Mouse (Mus musculus) adrenal gland, postnatal 4 days (tissue): ENCODE measurements around the gene Map7. TPM values are rescaled to one million over a fixed set of nuclear protein-coding genes. Genes with fewer than 3 reads are reported as not detected.
A peak's percentile ranks its signal among the peaks of the same experiment; 100 is the strongest.

Source experiments
- DNase-seq, 2 experiments: peaks; one replicate each; pipeline ENCODE4 v3.0.0; 2021 to 2022; ENCODE audit warnings: low spot score in 2 of 2, mixed read lengths in 2 of 2
- total RNA-seq, 2 experiments: library from RNA; stranded (reverse); gene quantifications; 2 replicates each; pipeline ENCODE4 v1.2.3; 2021

The Map7 gene
- total RNA-seq, 2 experiments from 2014 or later, result 34.3 to 44.6 TPM

DNA sequence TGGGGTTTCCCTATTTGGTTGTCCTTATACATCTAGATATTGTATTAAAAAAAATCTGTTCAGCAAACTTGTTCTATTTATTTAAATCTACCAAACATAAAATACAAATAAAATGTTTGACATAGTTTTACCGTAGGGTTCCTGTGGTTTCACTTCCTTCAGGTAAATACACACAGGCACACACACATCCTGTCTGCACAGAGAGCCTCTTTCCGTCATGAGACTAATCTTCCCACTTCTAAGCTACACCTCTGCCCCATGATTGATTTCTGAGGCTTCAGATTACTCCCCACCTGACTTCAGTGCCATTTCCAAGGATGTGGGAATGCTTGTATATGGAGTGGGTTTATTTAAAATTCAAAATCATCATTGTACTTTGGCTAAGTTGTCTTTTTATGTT, 133.2 kb downstream of the Map7 start:
- DNase-seq, result no peak

DNA sequence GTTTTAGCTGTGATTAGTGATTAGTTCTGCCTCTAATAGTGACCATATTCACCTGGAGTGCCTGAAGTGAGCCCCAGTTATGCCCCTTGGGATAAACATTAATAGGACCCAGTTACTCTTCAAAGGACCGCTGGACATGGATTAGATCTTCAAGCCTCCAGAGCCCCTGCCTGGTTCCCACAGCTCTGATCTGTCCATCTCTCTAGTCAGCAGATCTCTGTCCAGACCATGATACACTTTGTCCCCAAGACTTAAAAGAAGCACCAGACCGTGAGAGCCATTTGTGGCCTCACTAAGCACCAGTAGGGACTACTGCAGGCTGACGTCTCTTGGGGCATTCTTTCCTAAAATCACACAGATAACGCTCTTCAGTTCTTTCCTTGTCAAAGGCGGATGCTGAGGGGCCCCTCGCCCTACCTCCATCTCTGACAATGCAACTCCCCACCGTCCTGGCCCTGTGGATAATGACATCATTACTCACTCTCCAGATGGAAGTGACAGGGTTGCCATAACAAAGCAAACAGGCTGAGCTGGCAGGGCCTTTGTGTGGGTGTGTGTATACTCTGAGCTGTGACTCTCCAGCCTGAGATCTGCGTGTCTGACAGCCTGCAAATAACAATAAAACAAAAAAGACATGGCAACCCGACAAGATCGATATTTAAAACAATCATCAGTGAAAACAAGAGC, 137.2 kb downstream of the Map7 start:
- no peak for DNase-seq

DNA sequence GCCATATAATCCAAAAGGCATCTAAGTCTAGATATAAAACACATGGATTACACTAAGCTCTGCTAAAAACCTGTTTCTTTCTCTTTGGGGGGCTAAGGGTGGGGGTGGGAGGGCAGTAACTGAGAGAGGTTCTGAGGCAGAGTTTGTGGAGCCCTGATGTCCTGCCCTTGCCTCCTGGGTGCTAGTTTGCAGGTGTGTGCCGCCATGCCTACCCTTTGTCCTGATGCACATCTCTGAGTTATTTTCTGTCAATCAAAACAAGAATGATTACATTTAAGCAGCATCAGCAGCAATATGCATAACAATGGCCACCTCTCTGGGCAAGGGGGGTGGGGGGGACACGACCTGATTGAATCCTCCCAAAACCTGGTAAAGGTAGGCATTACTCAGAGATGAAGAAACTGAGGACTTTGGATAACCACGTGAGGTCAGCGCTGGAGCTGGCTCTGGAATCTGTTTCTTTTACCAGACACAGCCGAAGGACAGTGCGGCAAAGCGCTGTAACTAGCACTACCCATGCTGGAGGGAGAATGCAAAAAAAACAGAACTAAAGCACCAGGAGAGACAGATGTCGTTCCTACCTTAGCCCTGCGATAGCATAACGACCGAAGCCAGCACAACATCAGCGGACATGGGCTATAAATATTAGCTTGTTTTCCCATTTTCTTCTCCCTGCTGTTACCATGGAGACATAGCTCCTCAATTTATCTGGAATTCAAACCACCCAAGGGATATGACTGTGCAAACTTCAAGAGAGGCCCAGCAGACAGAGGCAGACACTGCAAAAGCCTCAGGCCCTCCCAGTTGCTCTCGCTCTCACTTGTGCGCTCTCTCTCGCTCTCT, 137.9 kb downstream of the Map7 start:
- no peak for DNase-seq

DNA sequence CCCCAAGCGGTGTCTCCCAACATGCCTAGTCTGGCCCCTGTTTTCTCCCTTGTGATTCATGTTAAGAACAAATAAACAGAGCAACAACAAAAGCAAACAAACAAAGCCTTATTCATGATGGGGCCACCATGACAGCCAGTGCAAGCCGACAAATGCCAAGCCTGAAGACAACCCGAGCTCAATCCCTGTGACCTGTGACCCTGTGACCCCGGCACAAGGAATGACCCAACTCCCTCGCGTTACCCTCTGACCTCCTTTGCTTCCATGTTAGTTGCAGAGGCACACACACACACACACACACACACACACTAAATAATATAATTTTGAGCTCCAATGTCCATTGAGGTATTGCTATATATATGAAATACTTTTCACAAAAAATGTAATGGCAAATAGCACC, 139.1 kb downstream of the Map7 start:
- no peak for DNase-seq

DNA sequence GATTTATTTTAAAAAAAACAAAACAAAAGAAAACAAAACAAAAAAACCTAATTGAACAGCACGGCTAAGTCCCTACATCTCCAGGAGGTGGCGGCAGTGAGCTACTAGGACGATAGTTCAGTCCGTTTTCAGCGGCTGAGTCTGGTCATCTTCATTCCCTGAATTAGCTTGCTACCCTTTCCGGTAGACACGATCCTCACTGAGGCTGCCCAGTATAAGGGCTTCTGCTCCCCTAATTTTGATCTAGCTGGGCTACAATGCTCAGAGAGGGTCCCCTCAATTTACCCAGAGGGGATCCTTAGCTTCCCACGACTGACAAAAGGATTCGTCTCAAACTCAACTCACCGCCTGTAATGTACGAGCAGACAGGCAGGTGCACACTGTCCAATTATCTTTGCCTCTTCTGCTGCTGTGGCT, 142.2 kb downstream of the Map7 start:
- DNase-seq, result peak; percentile 43 to 70

DNA sequence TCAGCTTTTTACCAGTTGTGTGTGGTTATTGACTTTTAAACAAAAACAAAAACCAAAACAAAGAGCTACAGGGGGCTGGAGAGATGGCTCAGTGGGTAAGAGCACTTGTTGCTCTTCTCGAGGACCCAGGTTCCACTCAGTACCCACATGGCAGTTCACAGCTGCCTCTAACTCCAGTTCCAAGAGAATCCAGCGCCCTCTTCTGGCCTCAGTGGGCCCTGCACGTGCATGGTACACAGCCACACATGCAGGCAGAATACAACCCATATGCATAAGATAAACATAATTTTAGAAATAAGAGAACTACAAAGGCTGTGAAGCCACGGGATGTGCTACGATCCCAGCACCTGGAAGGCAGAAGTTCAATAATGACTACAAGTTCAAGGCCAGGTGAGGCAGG, 147.7 kb downstream of the Map7 start:
- DNase-seq, result no peak

DNA sequence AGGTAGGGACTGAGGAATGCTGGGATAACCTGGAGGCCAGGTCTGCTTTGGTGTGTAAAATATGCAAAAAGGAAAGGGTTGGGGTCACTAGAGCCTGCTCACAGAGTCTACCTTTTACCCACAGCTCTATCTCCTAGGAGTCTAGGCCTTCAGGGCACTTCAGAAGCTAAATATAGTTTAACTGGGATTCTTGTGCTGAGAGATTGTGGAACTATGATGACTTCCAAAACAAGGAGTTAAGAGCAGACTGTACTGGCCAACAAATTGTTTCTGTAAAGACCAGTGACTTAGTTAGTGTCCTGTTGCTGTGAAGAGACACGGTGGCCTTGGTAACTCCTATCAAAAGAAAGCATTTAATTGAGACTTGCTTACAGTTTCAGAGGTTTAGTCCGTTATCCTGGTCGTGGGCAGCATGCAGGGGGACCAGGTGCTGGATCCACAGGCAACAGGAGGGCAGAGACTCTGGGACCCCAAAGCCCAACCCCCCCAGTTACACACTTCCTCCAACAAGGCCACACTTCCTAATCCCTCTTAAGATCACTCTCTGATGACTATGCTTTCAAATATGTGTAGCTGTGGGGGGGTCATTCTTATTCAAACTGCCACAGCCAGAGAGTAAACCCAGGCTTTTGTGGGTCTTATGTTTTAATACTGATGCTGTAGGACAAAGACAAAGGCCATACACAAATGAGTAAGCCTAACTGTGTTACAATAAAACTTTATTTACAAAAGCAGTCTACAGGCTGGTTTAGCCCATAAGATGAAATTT, 150.1 kb downstream of the Map7 start:
- no peak for DNase-seq

DNA sequence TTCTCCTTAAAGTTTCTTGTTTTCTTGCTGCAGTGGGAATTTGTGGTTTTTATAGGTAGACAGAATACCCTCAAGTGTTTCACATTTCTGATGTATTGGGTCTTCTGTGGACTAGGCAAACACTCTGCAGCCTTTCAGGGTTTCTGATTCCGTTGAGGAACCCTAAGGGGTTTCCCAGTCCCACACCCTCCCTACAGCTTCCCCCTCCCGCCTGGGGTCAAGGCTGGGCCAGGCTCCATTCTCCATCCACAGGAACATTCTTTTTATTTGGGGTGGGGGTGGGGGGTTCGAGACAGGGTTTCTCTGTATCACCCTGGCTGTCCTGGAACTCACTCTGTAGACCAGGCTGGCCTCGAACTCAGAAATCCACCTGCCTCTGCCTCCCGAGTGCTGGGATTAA, 150.8 kb downstream of the Map7 start:
- no peak for DNase-seq

DNA sequence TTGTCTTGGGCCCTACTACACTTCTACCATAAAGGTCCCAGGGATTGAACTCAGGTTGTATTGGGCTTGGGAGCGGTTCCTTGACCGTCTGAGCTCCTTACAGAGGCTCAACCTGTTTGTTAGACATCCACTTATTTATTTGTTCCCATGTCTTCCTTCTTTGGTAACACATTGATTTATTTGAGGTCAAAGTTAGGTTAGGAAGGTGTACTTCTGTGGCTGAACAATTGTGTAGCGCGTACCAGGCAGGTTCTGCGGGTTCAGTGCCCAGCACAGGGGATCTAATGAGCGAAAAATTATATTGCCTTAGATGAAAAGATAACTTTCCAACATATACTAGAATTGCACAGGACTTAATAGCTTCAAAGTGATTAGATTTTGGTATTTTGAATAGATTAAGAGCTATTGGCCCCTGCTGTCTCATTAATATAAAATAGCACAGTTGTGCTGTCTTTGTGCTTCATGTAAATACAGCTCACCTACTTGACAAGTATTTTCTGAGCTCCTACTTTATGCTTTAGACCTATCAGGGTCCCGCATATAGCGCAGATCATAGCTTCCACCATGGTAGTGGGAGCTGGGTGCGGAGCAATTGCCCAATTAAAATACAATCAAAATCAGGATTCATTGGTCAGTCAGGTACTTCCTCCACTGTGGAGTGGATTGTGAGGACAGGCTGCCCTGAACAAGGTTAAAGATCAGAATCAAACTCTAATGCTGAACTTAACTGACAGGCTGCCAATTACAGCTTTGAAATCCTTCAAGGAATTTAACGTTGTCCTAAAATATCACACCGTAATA, 162.9 kb downstream of the Map7 start:
- DNase-seq, result no peak

DNA sequence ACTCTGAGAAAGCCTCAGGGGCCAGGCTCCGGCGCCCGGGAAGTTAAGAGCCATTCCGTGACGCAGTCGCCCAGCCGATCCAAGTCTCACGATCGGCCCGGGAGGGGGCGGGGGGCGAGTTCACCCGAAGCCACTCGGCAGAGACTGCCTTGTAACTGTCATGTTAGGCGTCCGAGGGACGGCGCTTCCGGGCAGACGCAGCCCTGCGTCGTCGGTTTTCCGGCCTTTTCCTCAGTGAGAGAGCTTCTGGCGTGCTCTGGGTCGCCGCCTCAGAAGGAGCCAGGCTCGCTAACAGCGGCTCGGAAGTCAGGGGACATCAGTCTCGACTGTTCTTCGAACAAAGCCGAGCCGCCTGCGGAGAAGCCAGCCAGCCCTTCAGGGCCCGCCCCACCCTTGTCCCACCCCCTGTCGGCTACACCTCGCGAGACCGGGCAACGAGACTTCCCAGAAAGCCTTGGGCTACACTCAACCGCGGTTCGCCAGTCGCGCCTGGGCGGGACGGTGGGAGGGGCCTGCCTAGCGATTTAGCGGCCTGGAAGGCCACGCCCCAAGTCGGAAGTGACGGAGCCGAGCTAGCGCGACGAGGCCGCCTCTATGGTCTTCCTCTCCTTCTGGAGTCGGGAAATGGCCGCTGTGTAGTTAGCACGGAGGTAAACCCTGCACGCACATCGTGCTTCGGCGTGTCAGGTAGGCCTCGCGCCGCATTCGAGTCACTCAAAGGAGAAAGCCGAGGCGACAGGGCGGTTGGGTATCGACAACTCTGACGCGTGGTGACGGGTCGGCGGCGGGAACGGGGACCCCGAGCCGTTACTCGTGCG, 163.9 kb downstream of the Map7 start, which contains the start of gene Bclaf1:
Bclaf1 (plus strand) TSS at position 552 of the 818 bp plus-strand sequence.
- peak; percentile 97 to 100 for DNase-seq

DNA sequence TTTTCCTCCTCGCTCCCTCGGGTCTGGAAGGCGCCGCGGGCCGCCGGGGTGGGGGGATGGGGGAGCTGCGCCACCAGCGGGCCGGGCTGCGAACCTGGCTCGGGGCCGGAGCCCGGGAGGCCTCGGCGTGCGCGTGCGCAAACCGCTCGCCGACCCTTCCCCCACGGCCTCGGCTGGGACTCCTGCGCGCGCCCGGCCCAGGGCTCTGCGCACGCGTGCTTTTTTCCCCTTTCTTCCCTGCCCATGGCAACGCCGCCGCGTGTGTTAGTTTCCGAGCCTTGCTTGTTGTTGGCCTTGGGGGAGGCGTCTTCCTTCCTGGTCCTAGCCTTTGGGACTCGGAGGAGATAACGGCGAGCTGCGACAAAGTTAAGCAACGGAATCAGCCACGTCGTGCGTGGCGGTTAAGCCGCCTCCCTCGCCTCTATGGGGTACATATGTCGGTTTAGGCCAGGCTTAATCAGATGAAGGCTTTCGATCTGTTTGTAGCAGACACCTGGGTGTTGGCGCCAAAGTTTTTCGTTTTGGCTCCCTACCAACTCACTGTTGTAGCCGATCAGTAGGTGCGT, 164.5 kb downstream of the Map7 start:
- peak; percentile 82 to 87 for DNase-seq

DNA sequence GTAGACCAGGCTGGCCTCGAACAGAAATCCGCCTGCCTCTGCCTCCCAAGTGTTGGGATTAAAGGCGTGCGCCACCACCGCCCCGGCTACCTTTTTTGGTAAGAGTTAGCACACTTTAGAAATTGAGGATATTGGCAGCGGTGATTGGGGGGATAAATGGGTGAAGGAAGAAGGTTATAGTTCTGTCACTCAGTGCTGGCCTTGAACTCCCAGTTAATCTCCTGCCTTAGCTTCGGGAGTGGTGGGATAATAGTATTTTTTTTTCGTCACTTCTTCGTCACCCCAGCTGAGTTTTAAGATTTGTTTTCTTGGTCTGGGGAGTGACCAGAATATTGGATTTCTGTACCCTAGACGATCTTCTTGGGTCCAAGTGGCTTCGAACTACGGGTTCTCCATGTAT, 165.2 kb downstream of the Map7 start:
- no peak for DNase-seq

DNA sequence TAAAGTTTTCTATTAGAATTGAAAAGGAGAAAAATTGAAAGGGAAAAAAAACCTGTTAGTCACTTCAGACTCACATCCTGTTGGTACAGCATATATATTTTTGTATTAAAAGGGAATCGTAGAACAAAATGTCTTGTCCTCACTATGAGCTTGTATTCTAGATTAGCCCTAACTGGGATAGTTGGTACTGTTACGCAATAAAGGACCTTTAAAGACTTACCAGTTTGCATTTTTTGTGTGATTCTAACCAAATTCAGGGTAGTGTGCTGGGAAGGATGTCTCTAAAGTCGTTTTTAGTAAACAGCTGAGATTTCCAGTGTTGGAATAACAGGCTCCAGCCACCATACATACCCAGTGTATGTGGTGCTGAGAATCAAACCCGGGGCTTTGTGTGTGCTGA, 165.7 kb downstream of the Map7 start:
- no peak for DNase-seq

DNA sequence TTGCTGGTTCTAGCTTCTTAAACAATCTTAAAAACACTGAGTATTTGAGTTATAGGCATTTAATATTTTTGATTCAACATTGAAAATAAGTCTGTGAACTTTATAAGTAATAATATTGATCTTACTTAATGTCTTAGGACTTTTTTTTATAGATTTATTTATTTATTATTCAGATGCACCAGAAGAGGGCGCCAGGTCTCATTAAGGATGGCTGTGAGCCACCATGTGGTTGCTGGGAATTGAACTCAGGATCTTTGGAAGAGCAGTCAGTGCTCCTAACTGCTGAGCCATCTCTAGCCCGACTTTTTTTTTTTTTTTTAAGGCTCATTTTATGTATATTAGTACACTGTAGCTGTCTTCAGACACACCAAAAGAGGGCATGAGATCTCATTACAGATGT, 166.5 kb downstream of the Map7 start:
- no peak for DNase-seq

DNA sequence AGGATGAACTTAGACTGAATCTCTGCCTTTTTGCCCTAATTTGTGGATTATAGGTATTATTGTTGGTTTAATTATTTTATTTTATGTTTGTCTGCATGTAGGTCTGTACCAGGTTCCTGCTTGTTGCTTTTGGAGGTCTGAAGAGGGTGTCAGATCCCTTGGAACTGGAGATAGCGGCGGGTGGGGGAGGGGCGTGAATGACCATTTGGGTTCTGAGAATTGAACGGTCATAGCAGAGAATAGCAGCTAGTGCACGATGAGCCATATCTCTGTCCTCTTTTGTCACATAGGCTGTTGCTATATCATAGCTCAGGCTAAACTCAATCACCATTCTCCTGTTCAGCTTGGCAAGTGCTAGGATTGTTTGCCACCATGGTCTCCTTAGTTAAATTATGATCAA, 169.2 kb downstream of the Map7 start:
- no peak for DNase-seq

DNA sequence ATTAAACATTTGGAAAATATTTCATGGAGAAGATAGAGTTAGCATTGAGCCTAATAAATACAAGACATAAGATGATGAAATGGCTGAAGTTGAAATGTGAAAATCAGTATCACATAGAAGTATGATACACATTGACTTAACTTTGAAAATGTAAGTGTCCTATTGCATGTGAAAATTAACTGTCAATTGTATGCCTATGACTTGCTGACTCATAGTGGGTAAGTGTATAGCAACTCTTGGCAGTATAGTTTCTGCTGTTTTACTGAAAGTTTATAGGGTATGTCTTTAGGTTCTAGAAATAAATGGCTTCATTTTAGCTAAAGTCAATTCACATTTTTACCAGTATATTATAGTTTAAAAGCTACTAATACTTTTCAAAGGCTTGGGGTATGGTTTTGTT, 178.0 kb downstream of the Map7 start:
- no peak for DNase-seq
